Mouse (Mus musculus) cerebellum, adult 18-20 months (tissue): Measurements from ENCODE around the gene Pard3b.
A peak's percentile ranks its signal among the peaks of the same experiment; 100 is the strongest.

Source experiments
- DNase-seq, 2 experiments: peaks; one replicate each; pipeline ENCODE4 v3.0.0; 2021

The Pard3b gene

DNA sequence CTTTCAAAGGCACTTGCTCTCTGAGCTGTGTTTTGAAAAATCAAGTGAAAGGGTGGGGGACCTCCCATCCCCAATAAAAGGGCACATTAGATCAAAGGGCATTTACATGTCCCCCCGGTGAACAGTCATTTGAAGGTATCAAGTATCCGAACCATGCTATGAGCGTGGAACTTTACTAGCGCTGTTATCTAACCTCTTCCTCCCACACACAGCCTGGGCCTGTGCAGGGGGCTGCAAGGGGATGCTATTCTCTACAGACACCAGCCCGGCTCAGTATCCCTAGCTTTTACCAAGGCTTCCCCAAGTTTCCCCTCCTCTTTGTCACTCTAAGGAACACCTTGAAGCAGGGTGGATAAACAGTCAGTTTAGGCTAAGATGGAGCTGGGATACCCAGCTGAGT is 1010.0 kb downstream of the Pard3b start:
- no peak for DNase-seq

- no peak for DNase-seq
Measured at GRCm38 (mm10) chr1:62650491-62650890, 1011.9 kb downstream of the Pard3b start.

DNA sequence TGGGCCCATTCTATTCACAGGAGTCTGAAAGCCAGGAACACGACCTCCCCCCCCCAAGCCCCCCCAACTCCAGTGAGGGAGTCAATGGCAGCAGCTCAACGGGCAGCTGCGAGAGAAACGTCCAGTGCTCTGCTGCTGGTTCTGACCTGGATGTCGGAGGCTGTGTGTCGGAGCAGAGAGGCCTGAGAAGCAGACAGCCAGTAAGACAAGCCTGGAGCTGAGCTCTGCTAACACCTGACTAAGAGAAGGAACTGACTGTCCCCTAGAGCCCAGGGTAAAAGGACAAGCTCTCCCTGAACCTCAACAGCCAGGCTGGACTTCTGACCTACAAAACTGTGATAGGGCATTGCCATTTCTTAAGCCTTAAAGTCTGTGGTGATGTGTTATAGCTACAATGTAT is 1015.8 kb downstream of the Pard3b start:
- no peak for DNase-seq

GRCm38 (mm10) chr1:62664960-62665645 is 1026.5 kb downstream of the Pard3b start:
- DNase-seq = peak in 1 of 2 experiments; percentile 5

GRCm38 (mm10) chr1:62665771-62666730 is 1027.4 kb downstream of the Pard3b start:
- no peak for DNase-seq

- DNase-seq = no peak
Measured at GRCm38 (mm10) chr1:62666780-62667179, 1028.2 kb downstream of the Pard3b start.

DNA sequence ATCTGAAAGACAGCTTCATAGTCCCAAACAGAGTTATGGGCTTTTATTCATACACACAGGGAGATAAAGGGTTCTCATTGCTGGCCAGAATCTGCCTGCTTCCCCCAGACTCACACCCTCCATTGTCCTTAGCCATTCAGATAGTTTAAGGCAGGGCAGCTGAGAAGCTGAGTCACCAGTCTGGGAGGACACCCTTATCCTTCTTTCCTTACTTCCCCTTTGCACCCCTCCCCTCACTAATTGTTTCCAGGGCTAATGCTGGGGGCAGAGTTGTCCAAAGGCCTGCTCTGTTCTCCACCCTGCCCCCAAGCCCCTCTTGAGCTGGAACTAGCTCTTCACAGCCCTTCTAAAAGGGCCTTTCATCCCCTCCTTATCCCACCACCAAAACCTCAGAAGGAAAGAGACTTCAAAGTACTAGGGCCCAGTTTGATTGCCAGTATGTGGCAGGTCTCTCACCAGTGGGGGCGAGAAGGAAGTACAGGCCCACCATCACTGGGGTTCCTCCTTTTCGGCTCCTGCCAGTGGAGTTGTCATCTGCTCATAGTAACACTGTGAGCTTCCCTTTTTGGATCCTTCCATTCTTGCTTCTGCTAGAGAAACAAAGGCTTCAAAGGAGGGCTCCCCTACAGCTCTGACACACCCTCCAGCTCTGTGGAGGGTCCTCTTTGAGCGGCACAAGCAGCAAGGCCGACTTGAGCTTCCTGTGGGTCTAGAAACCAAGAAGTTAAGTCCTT is 1040.2 kb downstream of the Pard3b start:
- no peak for DNase-seq

DNA sequence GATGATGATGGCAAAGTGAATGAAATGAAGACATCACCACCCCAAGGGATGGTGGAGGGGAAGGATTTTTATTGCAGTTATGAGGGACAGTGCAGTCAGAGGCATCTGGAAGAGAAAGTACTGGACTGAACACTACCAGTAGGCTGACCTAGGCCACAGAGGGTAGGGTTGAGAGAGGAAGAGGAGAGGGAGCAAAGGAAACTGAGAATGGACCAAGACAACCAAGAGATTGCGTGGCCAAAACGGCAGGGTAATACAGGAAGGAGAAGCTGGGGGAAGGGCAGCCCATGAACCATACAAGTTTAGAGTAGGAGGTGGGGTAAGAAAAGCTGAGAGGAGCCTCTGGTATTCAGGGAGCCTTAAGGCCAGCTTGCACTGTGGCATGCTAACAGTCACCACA is 1040.8 kb downstream of the Pard3b start:
- no peak for DNase-seq

GRCm38 (mm10) chr1:62682456-62683385 is 1044.1 kb downstream of the Pard3b start:
- no peak for DNase-seq

DNA sequence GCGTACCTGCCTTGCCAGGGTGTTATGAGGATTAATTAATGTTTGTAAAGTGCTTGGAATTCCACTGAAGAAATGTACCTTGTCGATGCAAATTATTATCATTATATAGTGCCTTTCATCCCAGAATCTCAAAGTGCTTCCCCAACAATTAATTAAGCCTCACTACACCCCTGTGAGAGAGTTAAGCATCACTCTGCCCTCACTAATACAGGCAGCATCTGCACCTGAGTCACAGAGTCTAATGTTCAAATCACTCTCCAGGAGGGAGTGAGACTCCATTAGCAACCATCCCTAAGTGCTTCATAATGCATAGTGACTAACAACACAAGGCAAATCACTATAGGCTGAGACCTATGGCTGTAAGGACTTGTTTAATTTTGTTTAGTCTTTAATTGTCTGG is 1044.9 kb downstream of the Pard3b start:
- no peak for DNase-seq

- DNase-seq = no peak
Measured at GRCm38 (mm10) chr1:62687511-62687910, 1048.9 kb downstream of the Pard3b start.

- no peak for DNase-seq
Measured at GRCm38 (mm10) chr1:62691175-62691574, 1052.6 kb downstream of the Pard3b start.
